Mouse (Mus musculus) retina, embryonic 14.5 days (tissue): Measurements from ENCODE around the gene Cep68.

Experiments used
- DNase-seq: peaks from one replicate; pipeline ENCODE4 v3.0.0-alpha.2; 2015; ENCODE audit warnings: low spot score

The Cep68 gene

DNA sequence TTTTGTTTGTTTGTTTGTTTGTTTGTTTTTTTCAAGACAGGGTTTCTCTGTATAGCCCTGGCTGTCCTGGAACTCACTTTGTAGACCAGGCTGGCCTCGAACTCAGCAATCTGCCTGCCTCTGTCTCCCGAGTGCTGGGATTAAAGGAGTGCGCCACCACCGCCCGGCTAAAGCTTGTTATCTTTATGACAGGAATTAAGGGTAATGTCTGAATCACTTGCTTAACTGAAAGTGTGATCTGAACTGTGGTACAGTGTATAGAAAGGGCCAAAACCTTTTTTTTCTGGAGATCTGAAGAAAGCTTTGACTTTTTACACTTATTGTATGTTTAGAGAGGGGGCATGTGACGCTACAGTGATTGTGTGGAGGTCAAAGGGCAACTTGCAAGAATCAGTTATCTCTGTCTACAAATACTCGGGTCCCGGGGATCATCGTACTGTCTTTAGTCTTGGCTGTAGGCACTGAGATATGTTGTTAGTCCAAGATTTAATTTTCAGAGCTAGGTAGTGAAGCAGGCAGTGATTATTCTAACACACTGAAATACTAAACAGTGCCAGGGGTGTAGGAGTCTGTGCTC is 44.3 kb downstream of the Cep68 start:
- DNase-seq: no peak

DNA sequence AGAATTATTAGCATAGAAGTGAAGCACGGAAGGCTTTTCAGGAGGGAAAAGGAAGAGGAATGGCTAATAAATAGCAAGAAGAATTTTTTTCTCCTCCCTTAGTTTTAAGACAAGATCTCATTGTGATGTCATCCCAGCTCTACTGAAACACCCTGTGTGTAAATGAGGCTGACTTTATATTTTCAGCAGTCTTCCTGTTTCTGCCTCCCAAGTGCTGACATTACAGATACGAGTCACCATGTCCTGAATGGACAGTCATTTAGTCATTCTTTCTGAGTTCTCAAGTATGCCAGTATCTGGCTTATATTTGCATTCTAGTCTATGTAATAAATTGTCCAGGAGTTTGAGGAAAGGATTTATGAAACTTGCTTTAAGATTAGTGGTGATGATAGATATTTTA is 44.9 kb downstream of the Cep68 start:
- no peak for DNase-seq

DNA sequence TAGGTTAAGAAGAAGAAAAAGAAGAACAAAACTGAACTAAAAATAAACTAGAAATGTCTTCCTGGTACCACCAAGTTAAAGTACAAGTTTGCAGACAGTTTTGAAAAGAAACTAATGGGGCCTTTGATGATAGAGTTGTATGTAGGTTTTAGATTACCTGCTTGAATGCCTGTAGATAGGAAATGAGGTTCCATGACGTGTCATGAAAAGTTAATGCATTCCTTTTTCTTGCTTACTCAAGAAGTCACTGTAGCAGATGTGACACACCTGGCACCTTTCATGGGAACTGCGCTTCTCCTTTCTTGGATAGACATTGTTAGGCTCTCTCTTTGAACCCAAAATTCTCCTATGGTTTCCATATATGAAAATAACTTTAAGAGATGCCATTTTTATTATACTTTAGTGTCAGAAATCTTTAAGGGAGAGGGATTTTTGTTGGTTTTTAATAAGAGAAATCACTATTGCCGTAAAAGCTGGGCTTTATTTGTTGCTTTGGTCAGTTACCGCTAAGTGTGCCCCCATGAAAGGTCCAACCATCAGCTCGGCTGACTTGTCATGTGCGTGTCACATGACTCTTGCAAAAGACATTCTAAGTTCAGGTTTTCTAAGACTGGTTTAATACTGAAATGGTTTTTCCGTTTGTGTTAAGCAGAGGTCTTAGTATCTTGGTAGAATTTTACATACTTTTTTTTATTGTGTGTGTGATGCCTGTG is 46.8 kb downstream of the Cep68 start:
- no peak for DNase-seq

DNA sequence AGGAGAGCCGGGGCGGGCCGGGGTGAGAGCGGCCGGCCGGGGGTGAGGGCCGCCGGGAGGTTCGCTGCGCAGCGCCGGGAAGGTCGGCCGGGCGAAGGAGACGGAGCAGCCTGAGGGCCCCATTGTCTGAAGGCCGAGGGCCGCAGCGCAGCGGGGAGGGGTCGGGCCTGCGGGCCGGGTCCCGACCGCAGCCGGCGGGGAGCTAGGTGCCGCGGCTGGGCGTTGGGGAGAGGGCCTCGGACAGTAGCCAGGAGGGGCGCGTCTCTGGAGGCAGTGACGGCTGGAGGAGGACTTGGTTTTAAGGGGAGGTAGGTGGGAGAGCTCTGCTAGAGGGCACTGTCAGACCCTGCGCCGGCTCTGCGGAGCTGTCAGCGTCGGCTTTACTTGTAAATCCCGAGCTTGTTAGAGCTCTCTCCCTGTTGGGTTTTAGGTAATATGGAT is 47.5 kb downstream of the Cep68 start:
- DNase-seq: peak; percentile 61

DNA sequence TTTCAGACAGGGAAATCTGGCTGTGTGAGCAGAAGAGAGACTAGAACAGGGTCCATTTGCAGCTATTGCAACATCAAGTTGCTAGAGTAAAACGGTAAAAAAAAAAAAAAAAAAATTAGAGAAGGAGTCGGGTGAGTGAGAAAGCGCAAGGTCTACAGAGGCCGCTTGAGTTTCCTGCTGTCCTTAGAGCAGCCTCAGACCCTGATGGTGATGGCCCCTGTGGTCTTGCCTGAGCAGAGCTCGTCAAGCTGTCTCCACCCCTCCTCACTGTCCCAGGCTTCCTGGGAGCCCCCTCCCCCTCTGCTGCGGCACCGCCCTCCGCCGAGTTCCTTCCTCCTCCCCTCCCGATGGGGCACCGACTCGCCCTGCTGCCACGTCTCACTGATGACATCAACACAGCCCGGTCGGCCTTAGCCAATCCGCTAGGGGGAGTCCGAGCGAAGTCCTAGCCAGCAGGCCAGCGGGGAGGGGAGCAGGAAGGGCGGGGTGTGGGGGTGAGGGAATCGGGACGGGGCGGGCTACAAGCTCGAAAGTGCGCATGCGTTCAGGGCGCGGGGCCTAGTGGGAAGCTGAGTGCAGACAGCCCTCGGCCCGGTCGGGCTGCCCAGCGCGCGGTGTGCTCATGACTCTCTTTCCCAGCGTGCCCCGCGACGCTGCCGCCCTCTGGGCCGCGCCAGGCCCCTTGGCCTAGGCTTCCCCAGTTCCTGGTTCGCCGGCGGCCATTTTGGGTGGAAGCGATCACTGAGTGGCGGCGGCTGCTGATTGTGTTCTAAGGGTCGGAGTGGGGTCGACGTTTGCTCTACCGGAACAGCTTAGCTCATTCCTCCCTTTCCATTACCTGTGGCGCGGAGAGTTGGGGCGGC is 48.3 kb downstream of the Cep68 start, which contains the start of gene Rab1a:
Rab1a (plus strand) TSS at position 720 of the 863 bp plus-strand sequence.
- peak; percentile 100 for DNase-seq

DNA sequence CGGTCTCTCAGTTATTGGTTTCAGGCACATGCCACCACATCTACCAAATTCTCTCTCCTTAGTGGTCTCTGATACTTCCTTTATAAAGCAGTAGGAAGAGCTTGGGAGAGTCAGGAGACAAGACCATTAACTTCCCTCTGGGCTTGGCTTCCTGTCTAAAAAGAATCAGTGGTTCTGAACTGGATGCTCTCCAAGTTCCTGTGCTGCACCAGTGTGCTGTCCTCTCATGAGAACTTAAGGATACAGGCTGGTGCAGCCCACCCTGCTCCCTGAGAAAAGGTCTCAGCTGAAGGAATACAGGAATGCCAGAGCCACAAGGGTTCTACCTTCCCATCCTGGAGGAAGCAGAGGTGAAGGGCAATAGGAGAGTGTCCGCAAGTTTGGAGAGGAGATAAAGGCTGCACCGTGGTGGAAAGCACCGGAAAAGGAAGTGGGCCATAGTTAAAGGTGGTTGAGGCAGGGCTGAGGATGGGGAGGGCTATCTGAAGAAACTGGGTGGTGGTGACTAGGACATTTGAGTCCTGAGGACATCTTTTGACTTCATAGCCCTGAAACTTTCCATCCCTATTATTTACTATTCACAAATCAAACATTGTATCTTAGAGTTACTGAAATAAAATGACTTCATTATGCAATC is 56.0 kb downstream of the Cep68 start:
- no peak for DNase-seq

DNA sequence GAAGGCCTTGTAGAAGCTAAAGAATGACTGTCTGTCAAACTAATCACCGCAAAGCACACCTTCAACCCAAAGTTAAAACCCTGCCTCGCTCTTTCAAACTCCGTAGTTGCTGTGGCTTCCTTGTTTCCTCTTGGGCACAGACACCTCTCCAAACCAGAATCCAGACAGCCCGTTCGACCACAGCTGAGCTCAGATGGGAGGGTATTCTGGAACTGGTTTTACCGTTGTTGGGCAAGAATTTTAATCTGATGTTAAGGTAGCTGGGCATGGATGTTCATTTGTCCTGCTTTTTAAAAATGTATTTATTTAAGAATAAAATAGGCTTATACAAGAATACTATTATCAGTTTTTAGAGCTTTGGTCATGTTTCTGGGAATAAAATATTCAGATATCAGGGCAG is 62.0 kb downstream of the Cep68 start:
- DNase-seq: no peak
